Mouse (Mus musculus) embryonic facial prominence, embryonic 15.5 days (tissue): ENCODE measurements around the gene Iqsec1. TPM values are rescaled to one million over a fixed set of nuclear protein-coding genes. Genes with fewer than 3 reads are reported as not detected.

Source experiments
- ATAC-seq: fragments of 200-750 bp; cut with Nextera tagmentation; 2 replicates; pipeline ENCODE4 v1.8.0; 2017; ENCODE audit warnings: low read depth, moderate TSS enrichment; ENCODE audit not compliant: insufficient number of reproducible peaks, low FRiP score, low TSS enrichment
- H3K27ac ChIP-seq: fragments of 300-500 bp; sonication (generic); replicated peaks from 2 replicates; pipeline ENCODE4 v1.5.1; 2015; ENCODE audit warnings: mild to moderate bottlenecking, inconsistent platforms
- H3K27me3 ChIP-seq: fragments of 300-500 bp; sonication (generic); 2 replicates; pipeline ENCODE4 v1.6.1; 2015; ENCODE audit warnings: inconsistent platforms
- H3K36me3 ChIP-seq: fragments of 300-500 bp; sonication (generic); 2 replicates; pipeline ENCODE4 v1.6.1; 2015; ENCODE audit warnings: mild to moderate bottlenecking, inconsistent platforms
- H3K4me1 ChIP-seq: fragments of 300-500 bp; sonication (generic); 2 replicates; pipeline ENCODE4 v1.6.1; 2015; ENCODE audit warnings: inconsistent platforms
- H3K4me2 ChIP-seq: fragments of 300-500 bp; sonication (generic); replicated peaks from 2 replicates; pipeline ENCODE4 v1.6.1; 2015; ENCODE audit warnings: mild to moderate bottlenecking, inconsistent platforms
- H3K4me3 ChIP-seq: fragments of 300-500 bp; sonication (generic); replicated peaks from 2 replicates; pipeline ENCODE4 v1.5.1; 2015; ENCODE audit warnings: mild to moderate bottlenecking, inconsistent platforms
- H3K9ac ChIP-seq: fragments of 300-500 bp; sonication (generic); 2 replicates; pipeline ENCODE4 v1.6.1; 2015; ENCODE audit warnings: inconsistent platforms
- H3K9me3 ChIP-seq: fragments of 300-500 bp; sonication (generic); replicated peaks from 2 replicates; pipeline ENCODE4 v1.6.1; 2016; ENCODE audit warnings: inconsistent platforms
- WGBS: fragments of 180-500 bp; shearing (Covaris S2); methylation state at CpG from one replicate; pipeline ENCODE4 v1.1.7; 2015; 5-methylcytosine and 5-hydroxymethylcytosine counted together
- polyA plus RNA-seq: library from polyadenylated mRNA; unstranded; fragments of >200 nt; fragmentation: Nextera tagmentation; extraction: Ambion mirVana; gene quantifications from 2 replicates; pipeline ENCODE4 v1.2.1, GENCODE M21; 2015

The Iqsec1 gene
- polyA plus RNA-seq, 1 experiment from 2014 or later = 11.4 TPM

DNA sequence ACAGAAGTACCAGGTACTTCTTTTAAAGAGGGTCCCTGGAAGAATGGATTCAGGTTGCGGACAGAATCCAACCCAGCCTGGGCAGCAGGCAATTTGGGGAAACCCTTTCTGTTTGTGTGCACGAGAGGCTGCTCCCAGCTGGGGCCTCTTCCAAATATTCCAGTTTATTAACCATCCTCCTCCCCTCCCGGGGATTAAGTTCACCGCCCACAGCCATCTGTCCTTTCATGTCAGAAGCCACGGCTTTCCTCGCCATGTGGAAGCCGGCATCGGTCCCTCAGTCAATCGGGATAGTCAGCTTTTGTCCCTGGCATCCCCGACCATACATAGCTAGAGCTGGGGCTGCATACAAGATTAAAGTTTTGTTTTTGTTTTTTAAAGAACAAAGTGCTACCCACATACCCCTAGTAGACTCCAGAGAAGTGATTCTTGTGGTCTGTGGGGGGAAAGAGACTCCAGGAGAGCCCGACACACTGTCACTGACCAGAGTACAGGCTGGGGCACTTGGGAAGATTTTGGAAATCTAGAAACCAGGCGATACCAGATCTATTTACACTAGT, 276.9 kb downstream of the Iqsec1 start:
- Histone ChIP-seq H3K4me2 (no peak overlapping the region; the same call in 1 of the 2 replicates), H3K4me1 (peaks cover 87% of the 10 kb centered on the region), H3K9ac (no peak overlapping the region), H3K27ac (peak overlapping the region; percentile 78), H3K36me3 (peaks cover 4% of the 10 kb centered on the region; the same call in 1 of the 2 replicates), H3K4me3 (no peak overlapping the region), H3K27me3 (no peaks in the 10 kb centered on the region), H3K9me3 (no peaks in the 10 kb centered on the region)
- ATAC-seq = no peak
- WGBS = 21% methylated on average over 12 of the region's 12 CpGs

GRCm38 (mm10) chr6:90710778-90711177, 277.7 kb downstream of the Iqsec1 start:
- peaks cover 90% of the 10 kb centered on the region for H3K4me1 ChIP-seq
- no peak for ATAC-seq
- H3K9ac ChIP-seq = no peak overlapping the region

GRCm38 (mm10) chr6:90709929-90710777, 278.3 kb downstream of the Iqsec1 start:
- peaks cover 4% of the 10 kb centered on the region; the same call in 1 of the 2 replicates for H3K36me3 ChIP-seq
- H3K4me2 ChIP-seq = no peak overlapping the region
- peaks cover 91% of the 10 kb centered on the region for H3K4me1 ChIP-seq
- no peak overlapping the region for H3K27ac ChIP-seq
- H3K4me3 ChIP-seq = no peak overlapping the region
- WGBS = 87% methylated on average over 9 of the region's 9 CpGs
- no peaks in the 10 kb centered on the region for H3K27me3 ChIP-seq
- no peaks in the 10 kb centered on the region for H3K9me3 ChIP-seq
- no peak overlapping the region for H3K9ac ChIP-seq
- no peak for ATAC-seq

More at GRCm38 (mm10) chr6:90710778-90711177, 277.7 kb downstream of the Iqsec1 start:
- Histone ChIP-seq H3K4me2 (no peak overlapping the region), H3K27ac (no peak overlapping the region), H3K9me3 (no peaks in the 10 kb centered on the region), H3K36me3 (peaks cover 4% of the 10 kb centered on the region; the same call in 1 of the 2 replicates), H3K4me3 (no peak overlapping the region), H3K27me3 (no peaks in the 10 kb centered on the region)
- 86% methylated on average over 5 of the region's 5 CpGs for WGBS

DNA sequence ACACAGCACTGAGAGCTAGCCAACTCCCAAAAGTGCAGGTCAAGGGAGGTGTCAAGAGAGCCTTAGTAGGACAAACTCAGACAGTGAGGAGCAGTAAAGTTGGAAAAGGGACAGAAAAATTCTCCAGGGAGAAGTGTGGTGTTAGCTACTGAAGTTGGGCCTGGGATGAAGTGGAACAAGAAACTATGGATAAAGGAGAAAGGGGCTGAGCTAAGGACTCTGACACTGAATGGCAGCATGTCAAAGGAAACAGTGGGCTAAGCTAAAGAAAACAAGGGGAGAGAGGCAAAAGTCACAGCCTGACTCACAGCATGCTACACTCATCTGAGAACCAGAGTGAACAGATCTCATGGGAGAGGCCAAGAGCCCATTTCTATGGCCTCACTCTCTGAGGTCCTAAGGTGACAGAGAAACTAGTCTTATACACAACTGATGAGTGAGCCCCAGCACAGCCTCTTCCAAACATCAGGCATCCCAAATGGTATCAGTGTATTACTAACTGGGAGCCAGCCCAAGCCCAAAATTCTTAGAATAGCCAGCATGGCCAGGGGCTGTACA, 280.3 kb downstream of the Iqsec1 start:
- H3K4me2 ChIP-seq = no peak overlapping the region
- H3K9ac ChIP-seq = no peak overlapping the region
- H3K27ac ChIP-seq = 0 out of 2 replicates have a peak overlapping the region, but pooled peaks have one; percentile 83
- no peak for ATAC-seq
- H3K27me3 ChIP-seq = no peaks in the 10 kb centered on the region
- no peak overlapping the region for H3K4me3 ChIP-seq
- H3K36me3 ChIP-seq = no peaks in the 10 kb centered on the region
- H3K9me3 ChIP-seq = no peaks in the 10 kb centered on the region
- H3K4me1 ChIP-seq = peaks cover 94% of the 10 kb centered on the region

GRCm38 (mm10) chr6:90707143-90707542, 281.3 kb downstream of the Iqsec1 start:
- Histone ChIP-seq H3K9me3 (no peaks in the 10 kb centered on the region), H3K27ac (peak overlapping the region; percentile 83), H3K4me2 (no peak overlapping the region), H3K4me3 (no peak overlapping the region), H3K27me3 (no peaks in the 10 kb centered on the region), H3K36me3 (no peaks in the 10 kb centered on the region), H3K9ac (no peak overlapping the region), H3K4me1 (peaks cover 94% of the 10 kb centered on the region)
- ATAC-seq = no peak
- 66% methylated on average over 4 of the region's 4 CpGs for WGBS

- H3K9me3 ChIP-seq = no peaks in the 10 kb centered on the region
- no peak overlapping the region for H3K4me2 ChIP-seq
- peak; percentile 84 for ATAC-seq
- H3K4me1 ChIP-seq = peaks cover 91% of the 10 kb centered on the region
- H3K4me3 ChIP-seq = no peak overlapping the region
- peak overlapping the region; percentile 83 for H3K27ac ChIP-seq
- H3K36me3 ChIP-seq = no peaks in the 10 kb centered on the region
- no peak overlapping the region for H3K9ac ChIP-seq
- H3K27me3 ChIP-seq = no peaks in the 10 kb centered on the region
- WGBS = 39% methylated on average over 10 of the region's 10 CpGs
These were observed 282.0 kb downstream of the Iqsec1 start for GRCm38 (mm10) chr6:90706490-90706889.

DNA sequence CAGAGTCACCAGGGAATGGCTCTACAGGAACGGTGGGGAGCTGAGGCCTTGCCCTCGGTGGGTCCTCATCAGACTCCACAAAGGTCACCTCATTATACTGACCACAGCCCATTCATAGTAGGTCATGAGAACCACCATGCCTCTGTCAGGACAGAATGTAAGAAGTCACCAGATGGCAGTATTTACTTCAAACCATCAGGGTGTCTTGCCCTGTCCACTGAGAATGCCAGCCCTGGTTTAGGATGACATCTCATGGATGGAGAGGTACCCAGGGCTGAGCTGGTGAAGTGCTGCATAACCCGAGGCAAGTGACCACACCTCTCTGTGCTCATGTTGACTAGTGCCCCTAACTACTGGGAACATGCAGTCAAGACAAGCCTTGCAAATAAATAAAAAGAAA, 282.7 kb downstream of the Iqsec1 start:
- 78% methylated on average over 3 of the region's 3 CpGs for WGBS

DNA sequence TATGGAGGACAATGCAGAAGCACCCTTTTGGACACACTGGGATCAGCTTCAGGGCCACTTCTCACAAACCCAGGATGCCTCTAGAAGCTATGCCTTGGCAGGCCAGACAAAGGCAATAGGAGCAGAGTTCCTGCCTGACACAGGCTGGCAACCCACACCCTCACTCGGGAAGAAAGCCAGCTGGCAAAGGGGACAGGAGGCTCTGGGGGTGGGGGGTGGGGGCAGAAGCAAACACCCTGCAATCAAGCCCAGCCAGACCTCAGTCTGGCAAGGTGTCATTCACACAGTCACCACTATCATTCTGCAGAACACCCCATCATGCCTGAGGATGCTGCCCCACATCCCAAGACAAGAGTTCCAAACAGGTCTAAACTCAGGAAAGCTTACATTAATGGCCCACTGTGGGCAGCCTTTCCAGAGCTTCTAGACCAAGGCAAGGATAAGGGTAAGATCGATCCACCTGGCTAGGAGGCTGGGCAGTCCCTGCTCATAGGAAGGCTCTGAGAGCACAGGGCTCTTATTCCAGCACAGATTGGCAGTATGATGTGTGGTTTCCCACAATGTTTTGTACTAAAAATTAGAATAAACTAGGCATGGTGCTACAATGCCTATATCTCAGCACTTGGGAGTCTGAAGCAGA, 283.7 kb downstream of the Iqsec1 start:
- Histone ChIP-seq H3K4me1 (peaks cover 88% of the 10 kb centered on the region), H3K9me3 (no peaks in the 10 kb centered on the region), H3K4me3 (no peak overlapping the region)

More for the DNA sequence above, 282.7 kb downstream of the Iqsec1 start:
- H3K27ac ChIP-seq = peak overlapping the region; percentile 83
- no peak overlapping the region for H3K4me2 ChIP-seq
- H3K36me3 ChIP-seq = no peaks in the 10 kb centered on the region
- H3K4me1 ChIP-seq = peaks cover 88% of the 10 kb centered on the region
- no peak overlapping the region for H3K9ac ChIP-seq
- H3K27me3 ChIP-seq = no peaks in the 10 kb centered on the region
- H3K9me3 ChIP-seq = no peaks in the 10 kb centered on the region
- ATAC-seq = no peak
- H3K4me3 ChIP-seq = no peak overlapping the region

GRCm38 (mm10) chr6:90703782-90704181, 284.7 kb downstream of the Iqsec1 start:
- Histone ChIP-seq H3K9me3 (no peaks in the 10 kb centered on the region), H3K27me3 (no peaks in the 10 kb centered on the region), H3K4me1 (peaks cover 92% of the 10 kb centered on the region), H3K36me3 (no peaks in the 10 kb centered on the region), H3K4me2 (no peak overlapping the region), H3K4me3 (no peak overlapping the region), H3K9ac (no peak overlapping the region), H3K27ac (peak overlapping the region; percentile 69)
- no peak for ATAC-seq
- WGBS = 56% methylated on average over 2 of the region's 2 CpGs

More for the DNA sequence above, 283.7 kb downstream of the Iqsec1 start:
- H3K9ac ChIP-seq = no peak overlapping the region
- no peak overlapping the region for H3K4me2 ChIP-seq
- no peak for ATAC-seq
- no peaks in the 10 kb centered on the region for H3K36me3 ChIP-seq
- 52% methylated on average over 2 of the region's 2 CpGs for WGBS
- peak overlapping the region; percentile 83; the same call in 1 of the 2 replicates for H3K27ac ChIP-seq
- no peaks in the 10 kb centered on the region for H3K27me3 ChIP-seq

DNA sequence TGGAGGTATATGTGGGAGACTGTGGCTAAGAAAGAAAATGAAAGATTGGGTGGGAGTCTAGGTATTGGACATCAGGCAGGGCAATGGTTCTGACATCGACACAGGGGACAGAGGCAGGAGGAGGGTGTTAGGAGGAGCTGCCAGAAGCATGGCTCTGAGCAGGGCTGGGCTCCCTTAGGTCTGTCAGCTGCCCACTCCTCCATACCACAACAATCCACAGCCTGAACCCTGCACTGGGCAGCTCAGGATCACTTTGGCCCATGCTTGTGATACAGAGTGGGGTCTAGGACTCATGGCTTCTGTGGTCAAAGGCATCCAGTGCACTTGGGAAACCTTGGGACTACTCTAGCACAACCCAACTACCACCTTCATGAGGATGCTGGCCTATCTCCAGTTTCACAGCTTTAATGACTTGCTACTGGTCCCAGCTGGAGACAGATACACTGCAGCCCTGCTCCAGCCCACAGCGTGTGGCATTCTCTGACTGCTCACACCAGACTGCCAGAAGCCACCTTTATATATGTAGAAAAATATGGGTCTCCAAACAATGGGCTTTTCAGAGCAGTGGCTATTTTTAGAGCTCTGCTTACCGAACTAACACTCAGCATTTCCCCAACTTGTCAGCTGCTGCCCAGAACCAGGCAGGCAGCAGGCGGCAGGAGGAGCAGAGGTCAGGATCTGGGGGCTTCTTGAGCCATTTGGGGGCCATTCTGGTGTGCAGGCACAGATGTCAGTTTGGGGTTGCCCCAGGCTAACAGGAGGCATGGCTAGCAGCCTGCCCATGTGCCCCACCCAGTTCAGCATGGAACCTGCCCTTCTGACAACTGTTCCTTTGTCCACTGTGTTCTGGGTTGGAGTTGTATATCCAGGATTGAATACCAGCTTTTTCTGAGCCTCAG, 285.4 kb downstream of the Iqsec1 start:
- no peak for ATAC-seq
- Histone ChIP-seq H3K9ac (no peak overlapping the region), H3K4me2 (no peak overlapping the region), H3K27me3 (no peaks in the 10 kb centered on the region), H3K4me1 (peaks cover 93% of the 10 kb centered on the region), H3K27ac (peak overlapping the region; percentile 69), H3K9me3 (no peaks in the 10 kb centered on the region), H3K36me3 (no peaks in the 10 kb centered on the region), H3K4me3 (no peak overlapping the region)
- WGBS = 29% methylated on average over 4 of the region's 4 CpGs
